Mouse (Mus musculus) frontal cortex, postnatal 25 days (tissue): ENCODE data around the gene Gm3776.
"Not testable (repeated sequence)": the region's sequence is repeated elsewhere in the genome, so short reads cannot be mapped to it uniquely, and the experiment has no call there.

Source experiments
- DNase-seq, 2 experiments: peaks; one replicate each; pipeline ENCODE4 v3.0.0; 2022; ENCODE audit warnings: low spot score in 2 of 2

Gm3776 gene

DNA sequence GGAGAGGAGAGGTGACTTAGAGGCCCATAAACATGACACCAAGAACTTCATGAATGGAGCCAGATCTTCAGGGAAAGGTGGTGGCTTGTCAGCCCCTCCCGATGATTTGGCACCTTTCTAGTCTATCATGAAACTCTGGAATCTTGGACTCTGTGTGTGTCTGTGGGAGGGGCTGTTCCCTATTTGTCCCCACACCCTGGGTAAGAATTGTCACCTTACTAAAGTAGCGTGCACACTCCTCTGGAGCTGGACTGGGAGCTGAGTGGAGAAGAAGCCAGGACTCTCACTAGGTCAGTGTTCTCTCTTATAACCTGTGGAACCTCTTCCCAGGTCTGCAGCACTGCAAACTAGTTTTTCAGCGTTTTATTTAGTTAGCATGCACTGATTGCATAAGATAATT lies at the start of gene Gm3776:
TSS of gene Gm3776 (plus strand) at position 216 of the 400 bp plus-strand sequence.
- DNase-seq: not testable (repeated sequence)

DNA sequence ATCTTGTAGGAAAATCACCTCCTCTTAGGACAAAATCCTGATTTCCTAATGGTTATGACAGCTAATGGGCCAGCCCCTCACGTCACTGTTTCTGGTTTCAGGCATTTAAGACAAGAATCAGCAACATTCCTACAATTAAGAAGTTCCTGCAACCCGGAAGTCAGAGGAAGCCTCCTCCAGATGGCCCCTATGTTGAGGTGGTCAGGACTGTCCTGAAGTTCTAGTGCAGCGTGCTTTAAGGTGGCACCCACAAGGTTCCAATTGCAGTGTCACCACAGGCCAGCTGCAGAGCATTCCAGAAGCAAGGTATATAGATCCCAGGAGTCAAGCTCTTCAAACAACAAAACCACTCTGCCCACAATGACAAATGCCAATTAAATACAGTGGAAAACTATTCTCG lies 48.0 kb upstream of the Gm3776 start:
- DNase-seq: no peak

GRCm38 (mm10) chr9:78210079-78210478 lies 46.9 kb upstream of the Gm3776 start:
- DNase-seq: no peak

DNA sequence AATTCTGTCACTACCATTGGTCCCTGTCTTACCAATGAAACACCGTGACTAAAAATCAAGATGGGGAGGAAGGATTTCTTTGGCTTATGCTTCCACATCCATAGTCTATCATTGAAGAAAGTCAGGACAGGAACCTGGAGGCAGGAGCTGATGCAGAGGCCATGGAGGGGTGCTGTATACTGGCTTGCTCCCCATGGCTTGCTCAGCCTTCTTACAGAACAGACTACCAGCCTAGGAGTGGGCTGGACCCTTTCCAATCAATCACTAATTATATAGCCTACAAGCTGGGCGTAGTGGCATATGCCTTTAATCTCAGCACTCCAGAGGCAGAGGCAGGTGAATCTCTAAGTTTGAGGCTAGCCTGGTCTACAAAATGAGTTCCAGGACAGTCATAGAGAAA lies 46.1 kb upstream of the Gm3776 start:
- DNase-seq: no peak

- DNase-seq: no peak
Measured at GRCm38 (mm10) chr9:78211521-78211920, 45.4 kb upstream of the Gm3776 start.

DNA sequence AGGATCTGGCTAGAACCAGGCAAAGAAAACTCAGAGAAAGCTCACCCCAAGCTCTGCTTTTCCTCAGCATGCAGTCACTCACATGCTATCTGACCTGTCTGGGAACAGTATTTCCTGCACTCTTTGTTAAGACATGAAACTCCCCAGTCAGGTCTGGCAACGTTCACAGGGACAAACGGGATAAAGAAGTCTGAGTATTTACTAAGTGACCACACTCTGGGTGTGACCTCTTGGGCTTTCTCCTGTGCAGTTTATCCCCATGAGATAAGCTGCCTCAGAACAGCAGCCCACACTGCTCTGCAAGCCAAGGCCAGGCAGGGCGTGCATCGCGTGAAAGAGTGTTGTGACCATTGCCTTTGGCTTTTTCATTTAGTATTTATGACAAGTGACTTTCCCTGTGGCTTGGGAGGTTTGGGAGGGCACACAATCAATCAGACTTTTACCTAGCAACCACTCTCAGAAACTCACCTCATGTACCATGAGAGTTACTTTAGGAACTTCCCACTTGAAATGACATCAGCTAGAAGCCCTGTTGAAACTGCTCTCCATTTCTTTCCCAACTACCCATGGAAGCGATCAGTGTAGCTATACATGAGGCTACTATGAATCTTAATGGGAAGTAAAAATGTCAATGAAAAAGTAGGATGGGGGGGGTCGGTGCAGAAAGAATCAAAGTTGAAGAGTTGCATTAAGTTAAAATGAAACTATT lies 44.4 kb upstream of the Gm3776 start:
- no peak for DNase-seq

- no peak for DNase-seq
Measured at GRCm38 (mm10) chr9:78217074-78217473, 39.9 kb upstream of the Gm3776 start.

DNA sequence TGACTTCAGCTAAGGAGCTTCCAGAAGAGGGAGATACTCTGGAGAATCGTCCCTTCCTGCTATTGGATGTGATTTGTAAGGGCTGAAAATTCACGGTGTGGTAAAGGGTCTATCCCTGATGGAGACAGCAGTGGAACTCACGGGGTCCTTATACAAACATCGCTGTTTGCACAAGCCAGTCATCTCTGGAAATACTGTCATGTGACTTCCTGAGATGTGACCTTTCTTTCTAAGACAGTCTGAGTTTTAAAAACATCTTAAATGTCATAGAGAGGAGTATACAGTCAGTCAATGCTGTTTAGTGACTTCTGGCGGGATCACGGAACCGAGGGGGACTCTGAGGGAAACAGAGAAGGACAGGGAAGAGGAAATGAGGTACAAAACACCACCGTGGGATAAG lies 34.3 kb upstream of the Gm3776 start:
- DNase-seq: no peak

DNA sequence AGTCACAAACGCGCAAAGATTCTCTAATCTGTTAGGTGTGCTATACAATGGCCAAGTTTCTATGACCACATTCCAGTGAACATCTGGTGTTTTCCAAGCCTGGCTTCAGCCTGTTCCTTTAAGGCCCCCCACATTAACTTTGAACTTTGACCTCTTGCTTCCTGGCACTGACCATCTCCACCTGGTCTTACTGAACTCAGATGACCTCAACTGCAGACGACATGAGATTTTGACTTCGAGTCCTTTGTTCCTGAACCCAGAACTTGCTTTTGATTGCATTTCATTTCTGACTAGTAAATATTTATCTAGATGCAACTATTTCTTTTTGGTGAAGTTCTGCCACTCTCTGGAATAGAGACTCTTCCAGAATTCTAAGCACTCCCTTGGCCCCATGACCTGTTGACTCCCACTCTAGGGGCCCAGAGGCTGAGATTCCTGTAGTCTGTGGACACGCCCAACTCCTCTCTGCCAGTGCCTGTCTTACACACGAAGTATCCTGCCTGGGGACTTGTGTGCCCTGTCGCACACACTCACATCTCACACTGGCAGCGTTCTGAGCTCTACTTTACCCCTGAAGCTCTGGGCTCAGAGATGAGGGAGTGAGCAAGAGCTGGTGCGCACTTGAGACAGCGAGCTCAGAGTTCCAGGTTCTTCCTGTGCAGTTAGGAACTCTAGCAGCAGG lies 33.6 kb upstream of the Gm3776 start:
- no peak for DNase-seq

DNA sequence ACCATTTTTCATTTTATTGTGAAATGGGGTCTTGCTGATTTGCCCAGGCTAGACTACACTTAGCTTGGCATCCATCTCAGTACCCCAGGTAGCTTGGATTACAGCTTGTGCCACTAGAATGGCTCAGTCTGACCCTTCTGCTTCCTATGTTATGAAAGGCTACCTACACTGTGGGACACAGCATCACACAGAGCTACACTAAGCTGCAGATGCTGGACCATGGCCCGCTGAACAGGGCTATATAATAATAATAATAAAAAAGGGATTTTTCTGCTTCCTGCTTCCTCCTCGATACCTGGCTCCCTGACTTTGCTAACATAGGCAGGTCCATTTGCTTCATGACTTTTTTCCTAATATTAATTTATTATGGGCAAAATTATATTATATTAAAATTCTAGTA lies 32.5 kb upstream of the Gm3776 start:
- DNase-seq: no peak

GRCm38 (mm10) chr9:78225304-78225703 lies 31.6 kb upstream of the Gm3776 start:
- no peak for DNase-seq

DNA sequence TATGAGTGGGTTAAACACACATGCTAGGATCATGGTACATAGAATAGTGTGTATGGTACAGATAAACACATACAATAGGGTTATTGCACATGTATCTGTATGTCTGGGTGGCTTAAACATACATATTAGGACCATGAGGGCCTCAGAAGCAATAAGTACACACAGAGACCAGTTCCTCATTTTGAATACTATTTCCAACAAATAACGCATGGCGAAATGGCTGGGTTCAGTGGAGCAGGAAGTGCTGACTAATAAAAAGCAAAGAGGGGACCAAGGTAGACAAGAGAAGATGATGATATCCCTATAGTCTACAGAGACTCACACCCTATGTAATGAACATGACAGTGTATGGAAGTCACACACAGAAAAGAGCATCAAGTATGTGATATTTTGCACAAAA lies 28.8 kb upstream of the Gm3776 start:
- no peak for DNase-seq

GRCm38 (mm10) chr9:78229658-78230057 lies 27.3 kb upstream of the Gm3776 start:
- not testable (repeated sequence) for DNase-seq

DNA sequence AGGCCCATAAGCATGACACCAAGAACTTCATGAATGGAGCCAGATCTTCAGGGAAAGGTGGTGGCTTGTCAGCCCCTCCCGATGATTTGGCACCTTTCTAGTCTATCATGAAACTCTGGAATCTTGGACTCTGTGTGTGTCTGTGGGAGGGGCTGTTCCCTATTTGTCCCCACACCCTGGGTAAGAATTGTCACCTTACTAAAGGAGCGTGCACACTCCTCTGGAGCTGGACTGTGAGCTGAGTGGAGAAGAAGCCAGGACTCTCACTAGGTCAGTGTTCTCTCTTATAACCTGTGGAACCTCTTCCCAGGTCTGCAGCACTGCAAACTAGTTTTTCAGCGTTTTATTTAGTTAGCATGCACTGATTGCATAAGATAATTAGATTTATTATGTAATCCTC lies 26.5 kb upstream of the Gm3776 start, which contains the start of gene Gsta1:
TSS of gene Gsta1 (plus strand) at position 196 of the 400 bp plus-strand sequence.
- DNase-seq: not testable (repeated sequence)

DNA sequence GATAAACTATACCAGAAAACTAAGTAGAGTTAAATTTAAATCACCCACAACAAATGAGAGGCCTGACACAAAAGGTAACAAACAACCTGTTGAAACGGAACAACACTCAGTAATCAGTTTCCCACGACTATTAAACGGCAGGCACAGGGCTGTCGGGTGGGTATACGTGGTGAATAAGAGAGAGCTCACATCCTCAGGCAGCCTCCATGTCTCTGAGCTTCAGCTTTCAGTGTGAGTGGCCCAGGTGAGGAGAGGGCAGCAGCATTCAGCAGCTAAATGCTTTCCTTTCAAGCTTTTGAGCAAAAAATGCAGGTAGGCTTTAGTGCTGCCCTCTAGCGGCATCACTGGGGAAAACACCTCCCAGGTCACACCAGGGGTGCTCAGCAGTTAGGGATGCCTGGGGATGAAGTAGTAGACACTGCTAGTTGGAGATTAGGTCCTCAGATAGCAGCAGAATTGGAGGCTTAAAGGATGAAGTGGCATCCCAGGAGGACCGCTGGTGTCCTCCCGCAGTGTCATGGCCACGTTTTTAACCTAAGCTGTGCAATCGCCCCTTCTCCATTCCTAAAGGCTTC lies 23.7 kb upstream of the Gm3776 start:
- DNase-seq: not testable (repeated sequence)

- not testable (repeated sequence) for DNase-seq
Measured at GRCm38 (mm10) chr9:78255683-78256470, 1.1 kb upstream of the Gm3776 start.

- peak in 1 of 2 experiments; percentile 11 for DNase-seq
Measured at GRCm38 (mm10) chr9:78259688-78260087, 2.8 kb downstream of the Gm3776 start.

DNA sequence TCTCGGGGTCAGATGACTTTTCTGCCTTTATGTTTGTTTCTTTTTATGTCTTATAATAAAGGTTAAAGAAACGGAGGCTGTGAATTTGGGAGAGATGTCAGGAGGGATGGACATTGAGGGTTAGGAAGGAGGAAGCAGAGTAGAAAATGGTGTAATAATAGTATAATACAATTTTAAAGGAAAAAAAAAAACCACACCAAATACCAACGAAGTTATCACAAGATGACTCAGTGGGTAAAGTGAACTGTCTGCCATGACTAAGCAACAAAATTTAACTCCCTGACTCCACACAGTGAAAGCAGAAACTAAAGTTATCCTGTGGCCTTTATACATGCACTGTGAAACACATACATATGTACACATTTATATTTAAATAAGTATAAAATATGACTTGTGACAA lies 14.0 kb downstream of the Gm3776 start:
- DNase-seq: not testable (repeated sequence)

DNA sequence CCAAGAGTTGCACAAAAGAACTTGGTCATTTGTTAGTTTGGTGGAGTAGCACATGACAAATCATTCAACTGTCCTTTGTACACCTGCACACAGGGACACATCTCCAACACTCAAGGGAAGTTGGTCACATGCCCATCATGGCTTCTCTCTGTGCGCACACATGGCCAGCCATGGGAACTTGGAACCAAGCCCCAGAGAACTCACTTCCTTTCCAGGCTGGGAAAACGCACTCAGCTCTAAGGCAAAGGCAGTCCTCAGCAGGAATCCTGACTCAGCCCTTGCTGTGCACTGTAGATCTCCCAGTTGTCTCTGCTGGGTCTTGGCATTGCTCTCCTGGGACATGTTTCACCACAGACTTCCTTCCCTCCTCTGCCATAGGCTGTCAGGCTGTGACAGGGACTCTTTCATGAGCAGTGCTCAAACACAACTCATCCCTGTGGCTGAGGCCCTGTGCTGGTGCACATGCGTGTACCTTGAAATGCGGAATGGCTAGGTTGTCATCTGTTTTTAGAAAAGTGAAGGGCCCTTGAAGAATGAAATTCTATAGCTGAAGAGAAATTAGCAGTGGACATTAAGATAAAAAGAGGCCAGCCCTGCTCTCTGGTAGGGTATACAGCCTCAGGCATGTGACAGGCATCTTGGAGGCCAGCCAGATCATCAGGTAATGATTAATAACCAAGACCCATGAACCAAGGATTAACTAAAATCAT lies 25.2 kb downstream of the Gm3776 start:
- not testable (repeated sequence) for DNase-seq

DNA sequence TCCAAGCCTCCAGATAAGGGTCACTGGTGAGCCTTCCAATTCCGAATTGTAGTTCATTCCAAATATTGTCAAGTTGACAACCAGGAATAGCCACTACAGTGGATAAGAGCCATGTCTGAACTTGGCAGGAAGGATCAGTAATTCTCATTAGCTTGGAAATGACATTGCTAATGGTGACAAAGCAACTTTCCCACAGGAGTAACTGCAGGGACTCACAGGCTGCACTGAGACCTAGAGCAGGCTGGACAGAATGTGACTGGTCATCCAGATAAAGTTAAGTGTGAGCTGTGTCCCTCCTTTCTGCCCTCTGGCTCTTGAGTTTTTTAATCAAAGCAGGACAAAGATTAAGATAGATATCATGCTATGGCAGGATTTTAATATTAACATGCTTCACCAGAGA lies 32.1 kb downstream of the Gm3776 start:
- not testable (repeated sequence) for DNase-seq

DNA sequence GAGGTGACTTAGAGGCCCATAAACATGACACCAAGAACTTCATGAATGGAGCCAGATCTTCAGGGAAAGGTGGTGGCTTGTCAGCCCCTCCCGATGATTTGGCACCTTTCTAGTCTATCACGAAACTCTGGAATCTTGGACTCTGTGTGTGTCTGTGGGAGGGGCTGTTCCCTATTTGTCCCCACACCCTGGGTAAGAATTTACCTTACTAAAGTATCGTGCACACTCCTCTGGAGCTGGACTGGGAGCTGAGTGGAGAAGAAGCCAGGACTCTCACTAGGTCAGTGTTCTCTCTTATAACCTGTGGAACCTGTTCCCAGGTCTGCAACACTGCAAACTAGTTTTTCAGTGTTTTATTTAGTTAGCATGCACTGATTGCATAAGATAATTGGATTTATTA lies 32.8 kb downstream of the Gm3776 start, which contains the start of gene Gm10639:
TSS of gene Gm10639 (plus strand) at position 201 of the 400 bp plus-strand sequence.
- DNase-seq: not testable (repeated sequence)
